Mouse (Mus musculus) liver, adult 2 months (tissue): ENCODE data around the gene Tmem114.

ENCODE experiments used
- CTCF ChIP-seq: fragments of 200-500 bp; IDR thresholded peaks from 2 replicates; pipeline ENCODE4 v1.5.1; 2011; ENCODE audit warnings: low read depth, low read length, control low read depth
- POLR2A ChIP-seq: fragments of 200-500 bp; IDR thresholded peaks from 2 replicates; pipeline ENCODE4 v1.6.1; 2011; ENCODE audit warnings: low read length, control low read depth; ENCODE audit not compliant: insufficient read depth; ENCODE audit errors: extremely low read depth

- TF ChIP-seq CTCF (no peak), POLR2A (no peak)
These were observed 40.2 kb downstream of the Tmem114 start for GRCm38 (mm10) chr16:8384772-8385171.
